Mouse (Mus musculus): Measurements from ENCODE around the gene Sprr2f.

Gene Sprr2f

DNA sequence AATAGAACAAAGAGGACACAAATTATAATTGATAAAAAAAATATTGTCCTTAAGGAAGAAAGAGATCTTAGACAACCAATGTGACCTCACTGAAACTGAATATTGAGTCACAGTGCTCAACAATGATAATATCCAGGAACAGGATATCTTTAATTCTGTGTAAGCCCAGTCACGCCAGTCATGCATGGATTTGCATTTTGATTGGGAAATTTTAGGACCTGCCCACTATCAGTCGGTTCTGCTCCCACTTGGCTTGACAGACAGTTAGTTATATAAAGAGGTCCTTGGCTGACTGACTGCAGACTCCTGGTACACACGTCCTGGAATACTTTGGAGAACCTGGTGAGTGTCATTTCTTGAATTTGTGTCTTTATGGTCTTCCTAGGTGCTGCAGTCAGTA, at the start of gene Sprr2f:
Gene Sprr2f (plus strand): TSS at position 301 of the 400 bp plus-strand sequence.
- WGBS: 60% methylated on average over 3 of the region's 3 CpGs

DNA sequence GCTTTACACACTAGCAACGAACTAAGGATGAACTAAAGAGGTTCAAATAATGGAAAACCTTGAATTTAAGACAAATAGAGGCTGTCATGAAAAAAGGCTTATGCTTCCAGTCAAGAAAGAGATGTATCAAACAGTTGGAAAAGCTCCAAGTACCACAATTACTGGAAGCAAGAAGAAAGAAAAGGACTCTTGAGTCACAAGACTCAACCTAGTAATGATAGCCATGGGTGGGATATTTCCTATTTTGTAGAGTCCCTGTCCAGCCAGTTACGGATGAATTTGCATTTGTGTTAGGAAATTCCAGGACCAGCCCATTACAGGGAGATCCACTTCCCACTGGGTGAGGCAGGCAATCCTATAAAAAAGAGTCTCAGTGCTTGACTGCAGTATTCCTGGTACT, 48.7 kb upstream of the Sprr2f start, which contains the start of gene Sprr2b:
Gene Sprr2b (plus strand): TSS at position 301 of the 400 bp plus-strand sequence.
- WGBS: 78% methylated on average over 2 of the region's 2 CpGs

DNA sequence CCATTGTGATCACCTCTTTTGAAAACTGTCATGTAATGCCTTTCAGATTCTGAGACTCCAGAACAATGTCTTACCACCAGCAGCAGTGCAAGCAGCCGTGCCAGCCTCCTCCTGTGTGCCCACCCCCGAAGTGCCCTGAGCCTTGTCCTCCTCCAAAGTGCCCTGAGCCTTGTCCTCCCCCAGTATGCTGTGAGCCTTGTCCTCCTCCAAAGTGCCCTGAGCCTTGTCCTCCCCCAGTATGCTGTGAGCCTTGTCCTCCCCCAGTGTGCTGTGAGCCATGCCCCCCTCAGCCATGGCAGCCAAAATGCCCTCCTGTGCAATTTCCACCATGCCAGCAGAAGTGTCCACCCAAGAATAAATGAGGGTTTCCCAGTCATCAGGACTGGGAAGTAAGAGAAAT, 47.6 kb upstream of the Sprr2f start:
- 60% methylated on average over 2 of the region's 2 CpGs for WGBS

DNA sequence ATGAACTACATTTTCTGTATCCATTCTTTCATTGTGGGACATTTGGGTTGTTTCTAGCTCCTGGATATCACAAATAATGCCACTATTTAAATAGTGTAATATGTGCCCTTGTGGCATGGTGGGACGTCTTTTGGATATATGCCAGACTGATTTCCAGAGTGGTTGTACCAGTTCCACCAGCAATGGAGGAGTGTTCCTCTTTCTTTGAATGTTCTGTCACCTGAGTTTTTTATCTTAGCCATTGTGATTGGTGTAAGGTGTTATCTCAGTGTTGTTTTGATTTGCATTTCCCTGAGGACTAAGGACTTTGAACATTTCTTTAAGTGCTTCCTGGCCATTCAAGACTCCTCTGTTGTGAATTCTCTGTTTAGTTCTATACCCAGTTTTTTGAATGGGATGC, 28.7 kb upstream of the Sprr2f start:
- WGBS: 81% methylated on average over 1 of the region's 1 CpGs

DNA sequence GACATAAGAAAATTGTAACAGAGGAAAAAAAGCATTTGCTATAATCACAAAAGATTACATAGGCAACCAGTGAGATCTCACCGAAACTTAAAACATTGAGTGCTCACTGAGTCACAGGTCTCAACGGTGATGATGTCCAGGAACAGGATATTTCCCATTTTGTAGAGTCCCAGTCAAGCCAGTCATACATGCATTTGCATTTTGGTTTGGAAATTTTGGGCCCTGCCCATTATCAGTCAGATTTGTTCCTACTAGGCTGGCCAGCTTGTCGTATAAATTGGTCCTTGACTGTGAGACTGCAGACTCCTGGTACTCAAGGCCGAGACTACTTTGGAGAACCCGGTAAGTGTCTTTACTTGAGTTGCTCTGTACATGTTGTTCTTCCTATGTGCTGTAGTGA, 26.1 kb upstream of the Sprr2f start, which contains the start of gene Sprr2d:
Gene Sprr2d (plus strand): TSS at position 301 of the 400 bp plus-strand sequence.
- 94% methylated on average over 5 of the region's 5 CpGs for WGBS

DNA sequence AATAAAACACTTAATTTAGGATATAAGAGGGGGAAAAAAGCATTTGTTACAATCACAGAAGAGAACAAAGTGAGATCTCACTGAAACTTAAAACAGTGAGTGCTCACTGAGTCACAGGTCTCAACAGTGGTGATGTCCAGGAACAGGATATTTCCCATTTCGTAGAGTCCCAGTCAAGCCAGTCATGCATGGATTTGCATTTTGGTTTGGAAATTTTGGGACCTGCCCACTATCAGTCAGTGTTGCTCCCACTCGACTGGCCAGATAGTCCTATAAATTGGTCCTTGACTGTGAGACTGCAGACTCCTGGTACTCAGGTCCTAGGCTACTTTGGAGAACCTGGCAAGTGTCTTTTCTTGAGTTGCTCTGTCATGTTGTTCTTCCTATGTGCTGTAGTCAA, 13.1 kb upstream of the Sprr2f start, which contains the start of gene Sprr2e:
Gene Sprr2e (plus strand): TSS at position 301 of the 400 bp plus-strand sequence.
- 80% methylated on average over 2 of the region's 2 CpGs for WGBS

DNA sequence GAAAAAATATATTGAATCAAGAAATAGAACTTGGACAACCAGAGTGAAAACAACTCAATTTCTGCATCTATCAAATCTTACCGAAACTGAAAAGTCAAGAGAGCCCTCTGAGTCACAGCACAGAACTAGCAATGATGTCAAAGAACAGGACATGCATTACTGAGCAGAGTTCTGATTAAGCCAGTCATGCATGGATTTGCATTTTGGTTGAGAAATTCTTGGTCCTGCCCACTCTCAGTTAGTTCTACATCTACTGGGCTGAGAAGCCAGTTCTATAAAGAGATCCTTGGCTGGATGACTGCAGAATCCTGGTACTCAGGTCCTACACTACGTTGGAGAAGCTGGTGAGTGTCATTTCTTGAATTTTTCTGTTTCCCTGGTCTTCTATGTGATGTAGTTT, 8.6 kb downstream of the Sprr2f start:
- 48% methylated on average over 2 of the region's 2 CpGs for WGBS

DNA sequence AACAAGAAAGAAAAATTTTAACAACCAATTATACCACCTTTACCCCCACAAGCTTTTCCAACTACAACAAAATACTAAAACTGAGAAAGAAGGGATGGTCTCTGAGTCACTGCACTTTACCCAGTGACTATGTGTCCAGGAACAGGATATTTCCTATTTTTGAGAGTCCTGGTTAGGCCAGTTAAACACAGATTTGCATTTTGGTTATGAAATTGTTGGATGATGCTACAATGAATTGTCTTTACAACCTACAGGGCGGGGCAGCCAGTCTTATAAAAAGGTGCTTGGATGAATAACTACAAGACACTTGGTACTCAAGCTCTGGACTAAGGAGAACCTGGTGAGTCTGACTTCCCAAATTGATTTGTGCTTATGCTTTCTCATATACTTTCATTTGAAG, 20.4 kb downstream of the Sprr2f start, which contains the start of gene Sprr2h:
Gene Sprr2h (plus strand): TSS at position 301 of the 400 bp plus-strand sequence.
- WGBS: 88% methylated on average over 1 of the region's 1 CpGs

DNA sequence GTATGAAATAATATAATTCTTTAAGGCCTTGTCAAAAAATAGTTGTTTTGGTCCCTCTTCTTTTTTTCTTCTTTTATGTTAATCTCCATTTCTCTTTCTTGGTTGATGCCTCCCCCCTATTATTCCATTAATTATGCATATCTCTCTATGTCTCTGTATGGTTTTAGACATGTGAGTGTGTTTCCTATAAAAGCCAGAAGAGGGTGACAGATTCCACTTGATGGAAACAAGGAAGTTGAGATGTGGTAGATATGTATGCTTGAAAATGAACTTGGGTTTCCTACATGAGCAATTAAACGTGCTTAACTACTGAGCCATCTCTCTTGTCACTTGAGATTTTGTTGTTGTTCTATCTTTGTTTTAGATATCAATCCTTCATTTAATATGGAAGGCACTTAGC, 29.3 kb downstream of the Sprr2f start:
- 20% methylated on average over 1 of the region's 1 CpGs for whole genome bisulfite sequencing

DNA sequence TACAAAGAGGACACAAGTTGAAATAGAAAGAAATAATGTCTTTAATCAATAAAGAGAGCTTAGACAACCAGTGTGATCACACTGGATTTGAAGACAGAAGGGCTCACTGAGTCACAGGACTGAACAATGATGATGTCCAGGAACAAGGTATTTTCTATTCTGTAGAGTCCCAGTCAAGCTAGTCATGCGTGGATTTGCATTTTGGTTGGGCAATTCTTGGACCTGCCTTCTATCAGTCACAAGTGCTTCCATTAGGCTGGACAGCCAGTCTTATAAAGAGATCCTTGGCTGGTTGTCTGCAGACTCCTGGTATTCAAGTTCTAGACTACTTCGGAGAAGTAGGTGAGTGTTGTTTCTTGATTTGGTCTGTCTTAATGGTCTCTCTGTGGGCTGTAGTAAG, 42.7 kb downstream of the Sprr2f start, which contains the start of gene Sprr2i:
Gene Sprr2i (plus strand): TSS at position 301 of the 400 bp plus-strand sequence.
- WGBS: 94% methylated on average over 2 of the region's 2 CpGs

All from cerebral cortex, adult 2 months (tissue).